Mouse (Mus musculus): Measurements from ENCODE around the gene Sfi1. TPM values are rescaled to one million over a fixed set of nuclear protein-coding genes. Genes with fewer than 3 reads are reported as not detected.
"Not testable (repeated sequence)": the region's sequence is repeated elsewhere in the genome, so short reads cannot be mapped to it uniquely, and the experiment has no call there.

Sfi1 gene
- polyA plus RNA-seq, 1 experiment from 2014 or later, result 8.8 TPM

GRCm38 (mm10) chr11:3172526-3172925, 20.7 kb downstream of the Sfi1 start:
- not testable (repeated sequence) for H3K4me1 ChIP-seq (ENCODE audit: control insufficient read depth in 2 of 2, insufficient read depth in 2 of 2, low read length in 2 of 2); H3K36me3 ChIP-seq (ENCODE audit: control insufficient read depth, insufficient read depth, low read length); H3K27me3 ChIP-seq (ENCODE audit: control insufficient read depth, insufficient read depth, low read length); H3K4me2 ChIP-seq (ENCODE audit: low read length); H3K9me3 ChIP-seq (ENCODE audit: control insufficient read depth, low read length); H3K27ac ChIP-seq (replicated peaks in 1 of 2; ENCODE audit: control insufficient read depth in 1 of 2, insufficient read depth in 1 of 2, low read depth in 2 of 2, low read length in 2 of 2); H3K4me3 ChIP-seq (ENCODE audit: control insufficient read depth in 1 of 2, insufficient read depth in 1 of 2, low read depth in 1 of 2, low read length in 2 of 2); ATAC-seq (ENCODE audit: insufficient number of reproducible peaks, insufficient read depth, low FRiP score, low read depth); H3K9ac ChIP-seq (ENCODE audit: low read length)
- 66% methylated on average over 5 of the region's 6 CpGs for WGBS

DNA sequence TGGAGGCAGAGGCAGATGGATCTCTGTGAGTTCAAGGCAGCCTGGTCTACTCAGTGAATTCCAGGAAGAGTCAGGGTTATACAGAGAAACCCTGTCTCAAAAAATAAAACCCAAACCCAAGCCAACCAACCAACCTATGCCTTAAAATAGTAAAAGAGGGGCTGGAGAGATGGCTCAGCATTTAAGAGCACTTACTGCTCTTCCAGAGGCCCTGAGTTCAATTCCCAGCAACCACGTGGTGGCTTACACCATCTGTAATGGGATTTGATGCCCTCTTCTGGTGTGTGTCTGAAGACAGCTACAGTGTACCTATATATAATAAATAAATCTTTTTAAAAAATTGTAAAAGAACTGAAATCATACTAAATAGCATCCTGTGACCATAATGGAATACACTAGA, 21.3 kb downstream of the Sfi1 start:
- 45% methylated on average over 1 of the region's 1 CpGs for WGBS
- not testable (repeated sequence) for H3K36me3 ChIP-seq (ENCODE audit: control insufficient read depth, insufficient read depth, low read length); ATAC-seq (ENCODE audit: insufficient number of reproducible peaks, insufficient read depth, low FRiP score, low read depth)

GRCm38 (mm10) chr11:3169042-3169441, 24.2 kb downstream of the Sfi1 start:
- not testable (repeated sequence) for H3K9me3 ChIP-seq (ENCODE audit: control insufficient read depth, low read length); H3K4me2 ChIP-seq (ENCODE audit: low read length); H3K36me3 ChIP-seq (ENCODE audit: control insufficient read depth, insufficient read depth, low read length); H3K27ac ChIP-seq (replicated peaks in 1 of 2; ENCODE audit: control insufficient read depth in 1 of 2, insufficient read depth in 1 of 2, low read depth in 2 of 2, low read length in 2 of 2); H3K9ac ChIP-seq (ENCODE audit: low read length); H3K4me1 ChIP-seq (ENCODE audit: control insufficient read depth in 2 of 2, insufficient read depth in 2 of 2, low read length in 2 of 2); H3K4me3 ChIP-seq (ENCODE audit: control insufficient read depth in 1 of 2, insufficient read depth in 1 of 2, low read depth in 1 of 2, low read length in 2 of 2); H3K27me3 ChIP-seq (ENCODE audit: control insufficient read depth, insufficient read depth, low read length)
- 64% methylated on average over 2 of the region's 2 CpGs for WGBS
- ATAC-seq (ENCODE audit: insufficient number of reproducible peaks, insufficient read depth, low FRiP score, low read depth), result peak; percentile 27; the same call in 1 of the 2 replicates

More for the DNA sequence above, 21.3 kb downstream of the Sfi1 start:
- not testable (repeated sequence) for H3K27ac ChIP-seq (replicated peaks in 1 of 2; ENCODE audit: control insufficient read depth in 1 of 2, insufficient read depth in 1 of 2, low read depth in 2 of 2, low read length in 2 of 2); H3K4me1 ChIP-seq (ENCODE audit: control insufficient read depth in 2 of 2, insufficient read depth in 2 of 2, low read length in 2 of 2); H3K9ac ChIP-seq (ENCODE audit: low read length); H3K4me2 ChIP-seq (ENCODE audit: low read length); H3K4me3 ChIP-seq (ENCODE audit: control insufficient read depth in 1 of 2, insufficient read depth in 1 of 2, low read depth in 1 of 2, low read length in 2 of 2); H3K27me3 ChIP-seq (ENCODE audit: control insufficient read depth, insufficient read depth, low read length); H3K9me3 ChIP-seq (ENCODE audit: control insufficient read depth, low read length)

- not testable (repeated sequence) for H3K4me1 ChIP-seq (ENCODE audit: control insufficient read depth in 2 of 2, insufficient read depth in 2 of 2, low read length in 2 of 2); H3K36me3 ChIP-seq (ENCODE audit: control insufficient read depth, insufficient read depth, low read length); H3K4me2 ChIP-seq (ENCODE audit: low read length); H3K9me3 ChIP-seq (ENCODE audit: control insufficient read depth, low read length); H3K27me3 ChIP-seq (ENCODE audit: control insufficient read depth, insufficient read depth, low read length); H3K27ac ChIP-seq (replicated peaks in 1 of 2; ENCODE audit: control insufficient read depth in 1 of 2, insufficient read depth in 1 of 2, low read depth in 2 of 2, low read length in 2 of 2); H3K4me3 ChIP-seq (ENCODE audit: control insufficient read depth in 1 of 2, insufficient read depth in 1 of 2, low read depth in 1 of 2, low read length in 2 of 2); H3K9ac ChIP-seq (ENCODE audit: low read length)
- 62% methylated on average over 4 of the region's 4 CpGs for WGBS
- ATAC-seq (ENCODE audit: insufficient number of reproducible peaks, insufficient read depth, low FRiP score, low read depth), result peak; percentile 5
Measured at GRCm38 (mm10) chr11:3167571-3168001, 25.7 kb downstream of the Sfi1 start.

GRCm38 (mm10) chr11:3167129-3167528, 26.1 kb downstream of the Sfi1 start:
- not testable (repeated sequence) for H3K27me3 ChIP-seq (ENCODE audit: control insufficient read depth, insufficient read depth, low read length); H3K4me3 ChIP-seq (ENCODE audit: control insufficient read depth in 1 of 2, insufficient read depth in 1 of 2, low read depth in 1 of 2, low read length in 2 of 2); H3K4me2 ChIP-seq (ENCODE audit: low read length); H3K9ac ChIP-seq (ENCODE audit: low read length); H3K9me3 ChIP-seq (ENCODE audit: control insufficient read depth, low read length); H3K27ac ChIP-seq (replicated peaks in 1 of 2; ENCODE audit: control insufficient read depth in 1 of 2, insufficient read depth in 1 of 2, low read depth in 2 of 2, low read length in 2 of 2); H3K4me1 ChIP-seq (ENCODE audit: control insufficient read depth in 2 of 2, insufficient read depth in 2 of 2, low read length in 2 of 2); H3K36me3 ChIP-seq (ENCODE audit: control insufficient read depth, insufficient read depth, low read length)
- peak; percentile 24 for ATAC-seq (ENCODE audit: insufficient number of reproducible peaks, insufficient read depth, low FRiP score, low read depth)
- 94% methylated on average over 4 of the region's 4 CpGs for WGBS

DNA sequence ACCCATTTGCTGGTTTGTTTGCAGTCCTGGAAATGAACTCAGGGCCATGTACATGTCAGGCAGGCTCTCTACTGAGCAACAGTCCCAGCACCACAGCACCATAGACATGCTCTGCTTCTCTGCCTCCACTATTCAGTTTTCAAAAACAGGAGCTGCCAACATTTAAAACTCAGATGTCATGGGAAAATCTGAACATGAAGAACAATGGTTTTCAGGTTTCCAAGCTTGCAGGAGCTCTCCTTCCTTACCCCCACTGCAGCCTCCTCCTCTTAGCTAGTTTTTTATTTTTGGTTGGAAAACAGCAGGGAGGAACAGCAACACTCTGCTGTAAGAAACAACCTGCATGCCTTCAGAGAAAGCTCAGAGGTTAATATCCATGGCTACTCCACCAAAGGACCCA, 26.9 kb downstream of the Sfi1 start:
- H3K36me3 ChIP-seq (ENCODE audit: control insufficient read depth, insufficient read depth, low read length); H3K9me3 ChIP-seq (ENCODE audit: control insufficient read depth, low read length); H3K4me3 ChIP-seq (ENCODE audit: control insufficient read depth in 1 of 2, insufficient read depth in 1 of 2, low read depth in 1 of 2, low read length in 2 of 2); H3K27ac ChIP-seq (replicated peaks in 1 of 2; ENCODE audit: control insufficient read depth in 1 of 2, insufficient read depth in 1 of 2, low read depth in 2 of 2, low read length in 2 of 2); H3K4me1 ChIP-seq (ENCODE audit: control insufficient read depth in 2 of 2, insufficient read depth in 2 of 2, low read length in 2 of 2); H3K27me3 ChIP-seq (ENCODE audit: control insufficient read depth, insufficient read depth, low read length); ATAC-seq (ENCODE audit: insufficient number of reproducible peaks, insufficient read depth, low FRiP score, low read depth); H3K9ac ChIP-seq (ENCODE audit: low read length); H3K4me2 ChIP-seq (ENCODE audit: low read length): not testable (repeated sequence)

GRCm38 (mm10) chr11:3165210-3165782, 28.0 kb downstream of the Sfi1 start:
- not testable (repeated sequence) for H3K4me1 ChIP-seq (ENCODE audit: control insufficient read depth in 2 of 2, insufficient read depth in 2 of 2, low read length in 2 of 2); H3K27me3 ChIP-seq (ENCODE audit: control insufficient read depth, insufficient read depth, low read length); H3K27ac ChIP-seq (replicated peaks in 1 of 2; ENCODE audit: control insufficient read depth in 1 of 2, insufficient read depth in 1 of 2, low read depth in 2 of 2, low read length in 2 of 2); H3K36me3 ChIP-seq (ENCODE audit: control insufficient read depth, insufficient read depth, low read length); H3K4me2 ChIP-seq (ENCODE audit: low read length); H3K4me3 ChIP-seq (ENCODE audit: control insufficient read depth in 1 of 2, insufficient read depth in 1 of 2, low read depth in 1 of 2, low read length in 2 of 2); H3K9ac ChIP-seq (ENCODE audit: low read length)
- 81% methylated on average over 3 of the region's 5 CpGs for WGBS
- peak; percentile 8 for ATAC-seq (ENCODE audit: insufficient number of reproducible peaks, insufficient read depth, low FRiP score, low read depth)
- peaks cover 10% of the 10 kb centered on the region; the same call in 1 of the 2 replicates for H3K9me3 ChIP-seq (ENCODE audit: control insufficient read depth, low read length)

GRCm38 (mm10) chr11:3163661-3164060, 29.6 kb downstream of the Sfi1 start:
- peaks cover 10% of the 10 kb centered on the region; the same call in 1 of the 2 replicates for H3K9me3 ChIP-seq (ENCODE audit: control insufficient read depth, low read length)
- not testable (repeated sequence) for H3K4me3 ChIP-seq (ENCODE audit: control insufficient read depth in 1 of 2, insufficient read depth in 1 of 2, low read depth in 1 of 2, low read length in 2 of 2); H3K9ac ChIP-seq (ENCODE audit: low read length); H3K4me1 ChIP-seq (ENCODE audit: control insufficient read depth in 2 of 2, insufficient read depth in 2 of 2, low read length in 2 of 2); H3K4me2 ChIP-seq (ENCODE audit: low read length); ATAC-seq (ENCODE audit: insufficient number of reproducible peaks, insufficient read depth, low FRiP score, low read depth); H3K27ac ChIP-seq (replicated peaks in 1 of 2; ENCODE audit: control insufficient read depth in 1 of 2, insufficient read depth in 1 of 2, low read depth in 2 of 2, low read length in 2 of 2); H3K36me3 ChIP-seq (ENCODE audit: control insufficient read depth, insufficient read depth, low read length); H3K27me3 ChIP-seq (ENCODE audit: control insufficient read depth, insufficient read depth, low read length)
- 36% methylated on average over 3 of the region's 3 CpGs for WGBS
